Mouse (Mus musculus) myocyte (in vitro differentiated cells): ENCODE data around the gene Zkscan5. TPM values are rescaled to one million over a fixed set of nuclear protein-coding genes. Genes with fewer than 3 reads are reported as not detected.

Experiments used
- H3K27me3 ChIP-seq: one replicate; pipeline ENCODE4 v1.6.1; 2011; ENCODE audit not compliant: control insufficient read depth, insufficient read depth, insufficient read length
- H3K36me3 ChIP-seq: one replicate; pipeline ENCODE4 v1.6.1; 2011; ENCODE audit not compliant: control insufficient read depth, insufficient read depth
- H3K4me2 ChIP-seq: one replicate; pipeline ENCODE4 v1.6.1; 2011; ENCODE audit warnings: low read depth, control low read depth
- H3K4me3 ChIP-seq: one replicate; pipeline ENCODE4 v1.5.1; 2011; ENCODE audit warnings: mild to moderate bottlenecking, control low read depth, moderate library complexity
- H3K79me2 ChIP-seq: one replicate; pipeline ENCODE4 v1.6.1; 2011; ENCODE audit not compliant: control insufficient read depth, insufficient read depth
- H3ac ChIP-seq: one replicate; pipeline ENCODE4 v1.6.1; 2011; ENCODE audit not compliant: control insufficient read depth, insufficient read length
- CEBPB ChIP-seq: IDR thresholded peaks from 2 replicates; pipeline ENCODE4 v1.6.1; 2011; ENCODE audit warnings: mild to moderate bottlenecking, moderate library complexity; ENCODE audit not compliant: poor library complexity, insufficient read depth, severe bottlenecking
- E2F4 ChIP-seq: IDR thresholded peaks from one replicate; pipeline ENCODE4 v1.6.1; 2011; ENCODE audit warnings: mild to moderate bottlenecking, control low read depth, moderate library complexity; ENCODE audit not compliant: insufficient read depth
- MAX ChIP-seq: IDR thresholded peaks from one replicate; pipeline ENCODE4 v1.6.1; 2011; ENCODE audit warnings: low read depth, mild to moderate bottlenecking, control low read depth
- MYOD1 ChIP-seq, 3 experiments: IDR thresholded peaks; one replicate each; pipeline ENCODE4 v1.6.1; 2011; ENCODE audit warnings: control low read depth in 2 of 3, low read depth in 2 of 3, mild to moderate bottlenecking in 2 of 3, moderate library complexity in 1 of 3; ENCODE audit not compliant: insufficient read length in 2 of 3, control insufficient read depth in 1 of 3
- MYOG ChIP-seq, 3 experiments: IDR thresholded peaks; one replicate each; pipeline ENCODE4 v1.6.1; 2011; ENCODE audit warnings: control low read depth in 2 of 3, low read depth in 2 of 3, mild to moderate bottlenecking in 2 of 3; ENCODE audit not compliant: insufficient read length in 2 of 3, control insufficient read depth in 1 of 3, insufficient read depth in 1 of 3
- POLR2A ChIP-seq: IDR thresholded peaks from one replicate; pipeline ENCODE4 v1.6.1; 2011; ENCODE audit warnings: low read depth, mild to moderate bottlenecking, control low read depth, moderate library complexity; ENCODE audit not compliant: insufficient read length
- POLR2AphosphoS2 ChIP-seq: IDR thresholded peaks from one replicate; pipeline ENCODE4 v1.6.1; 2011; ENCODE audit warnings: low read depth, control low read depth; ENCODE audit not compliant: insufficient read length
- REST ChIP-seq: IDR thresholded peaks from one replicate; pipeline ENCODE4 v1.6.1; 2011; ENCODE audit warnings: mild to moderate bottlenecking, control low read depth, moderate library complexity; ENCODE audit not compliant: insufficient read depth, insufficient read length
- SRF ChIP-seq: IDR thresholded peaks from one replicate; pipeline ENCODE4 v1.6.1; 2011; ENCODE audit warnings: low read depth; ENCODE audit not compliant: control insufficient read depth, insufficient read length
- TCF12 ChIP-seq: IDR thresholded peaks from one replicate; pipeline ENCODE4 v1.6.1; 2011; ENCODE audit warnings: mild to moderate bottlenecking, control low read depth; ENCODE audit not compliant: poor library complexity, insufficient read depth, severe bottlenecking
- TCF3 ChIP-seq: IDR thresholded peaks from one replicate; pipeline ENCODE4 v1.6.1; 2011; ENCODE audit warnings: low read depth, control low read depth; ENCODE audit not compliant: insufficient read length
- USF1 ChIP-seq: IDR thresholded peaks from one replicate; pipeline ENCODE4 v1.6.1; 2011; ENCODE audit warnings: low read depth, mild to moderate bottlenecking, control low read depth, moderate library complexity
- polyA plus RNA-seq: library from polyadenylated mRNA; unstranded; fragments of >200 nt; fragmentation: generic; extraction: Trizol; gene quantifications from one replicate; pipeline ENCODE4 v1.2.1, GENCODE M21; 2012; ENCODE audit warnings: missing spikeins

Zkscan5 gene
- polyA plus RNA-seq, 1 experiment = 5.9 TPM

- Histone ChIP-seq H3K36me3 (peaks cover 7% of the 10 kb centered on the region), H3K79me2 (no peaks in the 10 kb centered on the region), H3K4me2 (no peak overlapping the region), H3K4me3 (no peak overlapping the region), H3ac (no peak overlapping the region), H3K27me3 (no peaks in the 10 kb centered on the region)
- TF ChIP-seq TCF12 (no peak), TCF3 (no peak), E2F4 (no peak)
Measured at GRCm38 (mm10) chr5:145213505-145213904, 9.1 kb downstream of the Zkscan5 start.

GRCm38 (mm10) chr5:145214679-145215078 is 10.3 kb downstream of the Zkscan5 start:
- Histone ChIP-seq H3K79me2 (no peaks in the 10 kb centered on the region), H3K27me3 (no peaks in the 10 kb centered on the region), H3K4me3 (no peak overlapping the region), H3ac (no peak overlapping the region), H3K4me2 (no peak overlapping the region), H3K36me3 (peaks cover 7% of the 10 kb centered on the region)
- TF ChIP-seq USF1 = no peak
- TF ChIP-seq MYOG (IDR thresholded peaks at IDR 0.05; ENCODE audit: control insufficient read depth in 1 of 3, insufficient read depth in 1 of 3, insufficient read length in 2 of 3, low read depth in 2 of 3) = no peak
- no peak for TF ChIP-seq TCF3
- TF ChIP-seq E2F4 = no peak
- no peak for TF ChIP-seq MYOD1 (IDR thresholded peaks at IDR 0.05; ENCODE audit: control insufficient read depth in 1 of 3, insufficient read length in 2 of 3, low read depth in 2 of 3)
- no peak for TF ChIP-seq TCF12
- no peak for TF ChIP-seq MAX

DNA sequence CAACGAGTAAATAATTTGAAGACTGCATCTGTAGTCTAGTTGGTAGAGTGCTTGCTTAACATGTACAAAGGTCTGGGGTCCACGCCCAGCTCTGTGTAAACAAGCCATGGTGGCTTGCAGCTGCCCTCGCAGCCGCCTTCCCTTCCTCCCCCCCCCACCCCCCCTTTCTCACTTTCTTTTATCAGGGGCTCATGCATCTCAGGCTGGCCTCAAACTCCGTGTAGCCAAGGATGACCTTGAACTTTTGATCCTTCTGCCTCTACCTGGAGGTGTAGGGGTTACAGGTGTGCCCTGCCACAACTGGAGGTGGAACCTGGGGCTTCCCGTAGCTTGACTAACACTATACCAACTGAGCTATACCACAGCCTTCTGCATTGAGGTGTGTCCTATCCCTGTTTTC is 13.4 kb downstream of the Zkscan5 start:
- no peak for TF ChIP-seq E2F4
- no peak for TF ChIP-seq MAX
- no peak for TF ChIP-seq TCF12
- no peak for TF ChIP-seq SRF
- no peak for TF ChIP-seq CEBPB
- TF ChIP-seq POLR2A = no peak
- no peak for TF ChIP-seq POLR2AphosphoS2

DNA sequence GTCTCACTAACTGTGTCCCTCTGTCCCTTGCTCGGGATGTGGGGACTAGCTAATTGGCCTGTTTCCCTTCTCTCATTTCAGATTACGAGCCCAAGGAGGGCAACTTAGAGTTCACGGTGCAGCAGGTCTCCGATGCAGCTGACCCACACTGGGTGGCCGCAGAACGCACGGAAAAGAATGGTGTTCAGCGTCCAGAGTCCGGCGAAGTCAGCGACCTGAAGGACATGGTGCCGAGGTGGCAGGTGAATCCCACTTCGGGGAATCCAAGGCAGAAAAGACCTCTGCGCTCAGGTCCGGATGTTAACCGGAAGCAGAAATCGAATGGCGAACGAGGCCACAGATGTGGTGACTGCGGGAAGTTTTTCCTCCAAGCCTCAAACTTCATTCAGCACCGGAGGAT is 13.8 kb downstream of the Zkscan5 start:
- Histone ChIP-seq H3K4me2 (no peak overlapping the region), H3K36me3 (peaks cover 3% of the 10 kb centered on the region), H3K79me2 (no peaks in the 10 kb centered on the region), H3ac (no peak overlapping the region), H3K27me3 (no peaks in the 10 kb centered on the region), H3K4me3 (no peak overlapping the region)
- TF ChIP-seq SRF (no peak), POLR2A (no peak), POLR2AphosphoS2 (no peak)

More for the DNA sequence above, 13.4 kb downstream of the Zkscan5 start:
- Histone ChIP-seq H3K4me2 (no peak overlapping the region), H3K4me3 (no peak overlapping the region), H3ac (no peak overlapping the region), H3K36me3 (peaks cover 3% of the 10 kb centered on the region), H3K79me2 (no peaks in the 10 kb centered on the region), H3K27me3 (no peaks in the 10 kb centered on the region)

- H3ac ChIP-seq = no peak overlapping the region
- peaks cover 3% of the 10 kb centered on the region for H3K36me3 ChIP-seq
- no peaks in the 10 kb centered on the region for H3K79me2 ChIP-seq
- no peaks in the 10 kb centered on the region for H3K27me3 ChIP-seq
- no peak overlapping the region for H3K4me2 ChIP-seq
- H3K4me3 ChIP-seq = no peak overlapping the region
- TF ChIP-seq MYOD1 (IDR thresholded peaks at IDR 0.05; ENCODE audit: control insufficient read depth in 1 of 3, insufficient read length in 2 of 3, low read depth in 2 of 3) = no peak
- no peak for TF ChIP-seq TCF3
- no peak for TF ChIP-seq TCF12
- no peak for TF ChIP-seq MAX
- no peak for TF ChIP-seq MYOG (IDR thresholded peaks at IDR 0.05; ENCODE audit: control insufficient read depth in 1 of 3, insufficient read depth in 1 of 3, insufficient read length in 2 of 3, low read depth in 2 of 3)
- TF ChIP-seq E2F4 = no peak
- no peak for TF ChIP-seq SRF
- TF ChIP-seq POLR2AphosphoS2 = no peak
- TF ChIP-seq CEBPB = no peak
- TF ChIP-seq USF1 = no peak
- TF ChIP-seq POLR2A = no peak
- TF ChIP-seq REST = no peak
Measured at GRCm38 (mm10) chr5:145218671-145219070, 14.3 kb downstream of the Zkscan5 start.

DNA sequence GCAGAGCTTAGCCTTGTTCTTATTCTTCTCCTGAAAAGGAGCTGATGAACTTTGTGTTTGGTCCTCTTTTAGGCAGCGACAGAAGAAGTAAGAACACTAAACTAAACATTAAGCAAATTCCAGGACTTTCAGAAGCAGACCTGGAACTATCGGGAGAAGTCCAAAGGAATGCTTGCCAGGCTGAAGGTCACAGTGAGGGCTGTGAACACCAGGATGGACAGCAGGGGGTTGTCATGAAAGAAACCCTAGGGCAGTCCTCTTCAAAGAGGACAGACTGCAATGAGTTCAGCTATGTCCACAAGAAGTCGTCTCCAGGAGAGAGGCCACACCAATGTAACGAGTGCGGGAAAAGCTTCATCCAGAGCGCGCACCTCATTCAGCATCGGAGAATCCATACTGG is 15.6 kb downstream of the Zkscan5 start:
- no peaks in the 10 kb centered on the region for H3K79me2 ChIP-seq
- no peak overlapping the region for H3K4me2 ChIP-seq
- H3K27me3 ChIP-seq = no peaks in the 10 kb centered on the region
- no peak overlapping the region for H3K4me3 ChIP-seq
- no peak overlapping the region for H3ac ChIP-seq
- TF ChIP-seq E2F4 (no peak), MYOD1 (IDR thresholded peaks at IDR 0.05; ENCODE audit: control insufficient read depth in 1 of 3, insufficient read length in 2 of 3, low read depth in 2 of 3) (no peak), MYOG (IDR thresholded peaks at IDR 0.05; ENCODE audit: control insufficient read depth in 1 of 3, insufficient read depth in 1 of 3, insufficient read length in 2 of 3, low read depth in 2 of 3) (no peak), TCF12 (no peak), USF1 (no peak), POLR2A (no peak), SRF (no peak), REST (no peak), CEBPB (no peak), TCF3 (no peak), MAX (no peak), POLR2AphosphoS2 (no peak)
- no peaks in the 10 kb centered on the region for H3K36me3 ChIP-seq
